Mouse (Mus musculus): ENCODE measurements at regions not wholly inside any gene's neighbourhood (a gene's known extent, or its start where the extent isn't known, plus 50 kb on each side); places are given as distances from the start of the nearest gene placed in this dataset.

DNA sequence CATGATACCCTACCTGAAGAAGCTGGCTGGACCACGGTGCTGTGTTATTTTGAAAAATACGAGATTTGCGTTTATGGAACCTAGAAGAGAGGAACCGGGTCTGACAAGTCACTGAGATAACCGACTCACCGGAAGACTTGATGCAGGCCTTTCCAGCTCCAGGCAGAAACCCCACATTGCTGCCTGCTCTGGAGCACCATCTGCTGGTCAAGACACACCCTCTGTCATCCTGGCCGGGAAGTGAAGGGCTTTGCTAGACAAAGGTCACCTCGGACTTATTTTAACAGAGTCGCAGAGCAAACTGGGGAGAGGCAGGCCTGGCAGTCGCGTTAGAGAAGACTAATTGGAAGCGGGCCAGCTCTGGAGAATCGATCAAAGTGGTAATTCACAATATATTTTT, 497.4 kb upstream of the Pkn2 start:
- ATAC-seq (ENCODE audit: borderline replicate concordance, extremely low read depth, low FRiP score, low TSS enrichment), result peak; percentile 82; the same call in 1 of the 2 replicates

DNA sequence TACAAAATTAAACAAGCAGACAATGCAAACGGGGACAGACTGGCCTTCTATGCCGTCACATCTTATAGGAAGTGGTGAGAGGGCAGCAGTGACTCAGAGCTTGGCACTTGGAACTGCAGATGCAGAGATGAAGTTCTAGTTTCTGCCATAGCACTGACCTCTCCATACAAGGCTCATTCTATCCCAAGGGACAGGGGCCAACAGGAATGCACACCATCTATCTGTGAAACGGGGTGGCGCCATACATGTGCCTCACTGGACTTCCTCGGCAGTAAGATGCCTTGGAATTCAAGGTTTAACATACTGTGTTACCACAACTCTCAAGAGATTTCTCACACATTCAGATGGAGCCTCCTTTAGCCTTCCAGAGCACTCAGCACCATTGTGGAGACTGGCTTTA, 495.6 kb upstream of the Pkn2 start:
- peaks cover 4% of the 10 kb centered on the region; the same call in 1 of the 2 replicates for H3K4me1 ChIP-seq
- H3K9ac ChIP-seq, result no peak overlapping the region
- H3K4me3 ChIP-seq, result no peak overlapping the region
- WGBS, result 87% methylated on average over 5 of the region's 5 CpGs
- H3K9me3 ChIP-seq, result no peaks in the 10 kb centered on the region
- no peak overlapping the region for H3K4me2 ChIP-seq
- H3K27me3 ChIP-seq, result no peaks in the 10 kb centered on the region
- no peaks in the 10 kb centered on the region for H3K36me3 ChIP-seq
- no peak overlapping the region for H3K27ac ChIP-seq
- no peak for ATAC-seq (ENCODE audit: borderline replicate concordance, extremely low read depth, low FRiP score, low TSS enrichment)

More for the DNA sequence above, 497.4 kb upstream of the Pkn2 start:
- H3K4me1 ChIP-seq, result no peaks in the 10 kb centered on the region
- H3K4me3 ChIP-seq, result no peak overlapping the region
- H3K9ac ChIP-seq, result no peak overlapping the region
- no peak overlapping the region for H3K4me2 ChIP-seq
- H3K36me3 ChIP-seq, result no peaks in the 10 kb centered on the region
- WGBS, result 6% methylated on average over 13 of the region's 13 CpGs
- no peaks in the 10 kb centered on the region for H3K27me3 ChIP-seq
- no peaks in the 10 kb centered on the region for H3K9me3 ChIP-seq
- no peak overlapping the region for H3K27ac ChIP-seq

DNA sequence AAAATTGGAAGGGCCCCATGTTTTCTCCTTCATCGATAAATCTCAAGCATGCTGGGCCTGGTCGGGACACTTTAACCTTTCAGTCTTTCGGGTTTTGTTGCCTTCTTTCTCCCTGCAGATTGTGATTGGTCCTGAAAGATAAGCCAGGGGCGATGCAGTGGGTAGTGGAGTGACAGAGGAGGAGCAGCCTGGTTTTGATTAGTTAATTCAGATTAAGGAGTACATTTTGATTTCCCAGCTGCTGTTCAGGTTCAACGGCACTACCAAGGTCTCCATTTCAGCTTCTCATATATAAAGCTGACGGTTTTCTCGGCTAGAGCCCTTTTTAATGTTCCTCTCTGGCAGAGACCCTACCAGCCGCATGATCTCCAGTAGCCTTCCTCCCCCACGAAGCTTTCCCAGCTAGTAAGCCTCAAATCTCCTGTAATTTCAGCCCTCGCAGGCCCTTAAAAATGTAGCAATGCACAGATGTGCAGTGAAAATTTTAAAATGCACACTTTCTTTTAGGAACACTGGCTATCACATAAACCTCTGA, 493.8 kb upstream of the Pkn2 start:
- H3K27me3 ChIP-seq, result no peaks in the 10 kb centered on the region
- peaks cover 4% of the 10 kb centered on the region; the same call in 1 of the 2 replicates for H3K4me1 ChIP-seq
- 48% methylated on average over 10 of the region's 10 CpGs for WGBS
- H3K36me3 ChIP-seq, result no peaks in the 10 kb centered on the region
- ATAC-seq (ENCODE audit: borderline replicate concordance, extremely low read depth, low FRiP score, low TSS enrichment), result no peak
- H3K4me2 ChIP-seq, result no peak overlapping the region
- H3K9ac ChIP-seq, result no peak overlapping the region
- H3K4me3 ChIP-seq, result no peak overlapping the region
- H3K9me3 ChIP-seq, result no peaks in the 10 kb centered on the region
- H3K27ac ChIP-seq, result no peak overlapping the region

DNA sequence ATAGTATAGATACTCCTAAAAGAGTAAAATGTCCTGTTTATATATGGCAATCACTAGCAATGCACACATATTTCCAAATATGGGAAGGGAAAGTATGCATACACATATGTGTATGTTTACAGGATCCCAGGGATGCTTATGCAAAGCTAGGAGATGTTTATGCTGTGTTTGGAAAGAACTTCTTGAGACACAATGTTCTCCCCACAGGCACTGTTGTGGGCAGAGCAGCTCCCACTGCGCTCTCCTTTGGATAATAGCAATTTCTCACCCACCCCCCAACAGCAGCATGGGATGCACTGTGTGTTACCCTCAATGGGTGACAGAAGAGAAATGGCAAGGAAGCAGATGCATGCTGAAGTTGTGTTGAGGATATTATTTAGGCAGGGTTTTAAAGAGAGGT, 491.7 kb upstream of the Pkn2 start:
- Histone ChIP-seq H3K27ac (0 out of 2 replicates have a peak overlapping the region, but pooled peaks have one; percentile 15), H3K4me3 (no peak overlapping the region), H3K36me3 (no peaks in the 10 kb centered on the region), H3K4me1 (peaks cover 4% of the 10 kb centered on the region; the same call in 1 of the 2 replicates), H3K4me2 (no peak overlapping the region), H3K9ac (no peak overlapping the region), H3K27me3 (no peaks in the 10 kb centered on the region), H3K9me3 (no peaks in the 10 kb centered on the region)
- peak; percentile 84; the same call in 1 of the 2 replicates for ATAC-seq (ENCODE audit: borderline replicate concordance, extremely low read depth, low FRiP score, low TSS enrichment)
- 68% methylated on average over 1 of the region's 1 CpGs for WGBS

DNA sequence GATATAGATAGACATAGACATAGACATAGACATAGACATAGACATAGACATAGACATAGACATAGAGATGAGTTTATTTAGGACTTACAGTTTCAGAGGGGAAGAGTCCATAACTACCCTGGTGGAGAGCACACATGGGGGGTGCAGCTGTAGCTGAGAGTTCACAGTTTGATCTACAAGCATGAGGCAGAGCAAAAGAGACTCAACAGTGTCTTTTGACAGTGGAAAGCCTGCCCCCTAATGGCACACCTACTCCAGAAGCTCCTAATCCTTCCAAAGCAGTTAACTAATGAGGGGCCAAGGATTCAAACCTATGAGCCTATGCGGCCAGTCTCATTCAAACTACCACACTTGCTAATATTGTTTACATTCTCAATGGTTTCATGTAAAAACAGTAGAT, 487.2 kb upstream of the Pkn2 start:
- ATAC-seq (ENCODE audit: borderline replicate concordance, extremely low read depth, low FRiP score, low TSS enrichment), result no peak
- Histone ChIP-seq H3K4me3 (no peak overlapping the region), H3K4me2 (no peak overlapping the region), H3K9ac (no peak overlapping the region), H3K9me3 (no peaks in the 10 kb centered on the region), H3K27ac (no peak overlapping the region), H3K4me1 (peaks cover 4% of the 10 kb centered on the region; the same call in 1 of the 2 replicates), H3K27me3 (no peaks in the 10 kb centered on the region), H3K36me3 (no peaks in the 10 kb centered on the region)
- WGBS, result 86% methylated on average over 1 of the region's 1 CpGs

DNA sequence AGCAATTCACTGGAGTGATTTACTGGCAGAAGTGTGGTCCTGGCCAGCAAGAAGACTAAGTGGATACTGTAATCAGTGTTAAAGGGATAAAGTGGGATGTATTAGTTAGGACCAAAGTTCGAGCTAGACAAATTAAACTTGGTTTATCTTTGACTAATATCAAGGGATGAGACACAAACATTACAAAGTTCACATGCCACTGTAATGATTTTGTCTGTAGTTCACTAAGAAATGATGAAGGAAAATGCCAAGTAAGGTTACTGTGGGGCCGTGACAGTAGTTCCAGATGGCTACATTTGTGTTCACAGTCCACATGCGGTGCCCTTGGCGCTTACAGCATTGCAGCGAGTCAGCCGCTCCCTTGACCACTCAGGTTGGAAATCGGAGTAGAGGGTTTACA, 458.2 kb upstream of the Pkn2 start:
- Histone ChIP-seq H3K9me3 (no peaks in the 10 kb centered on the region), H3K4me1 (no peaks in the 10 kb centered on the region), H3K36me3 (no peaks in the 10 kb centered on the region), H3K27ac (no peak overlapping the region), H3K27me3 (no peaks in the 10 kb centered on the region), H3K4me2 (no peak overlapping the region), H3K4me3 (no peak overlapping the region), H3K9ac (no peak overlapping the region)
- 90% methylated on average over 7 of the region's 7 CpGs for WGBS
- ATAC-seq (ENCODE audit: borderline replicate concordance, extremely low read depth, low FRiP score, low TSS enrichment), result no peak

DNA sequence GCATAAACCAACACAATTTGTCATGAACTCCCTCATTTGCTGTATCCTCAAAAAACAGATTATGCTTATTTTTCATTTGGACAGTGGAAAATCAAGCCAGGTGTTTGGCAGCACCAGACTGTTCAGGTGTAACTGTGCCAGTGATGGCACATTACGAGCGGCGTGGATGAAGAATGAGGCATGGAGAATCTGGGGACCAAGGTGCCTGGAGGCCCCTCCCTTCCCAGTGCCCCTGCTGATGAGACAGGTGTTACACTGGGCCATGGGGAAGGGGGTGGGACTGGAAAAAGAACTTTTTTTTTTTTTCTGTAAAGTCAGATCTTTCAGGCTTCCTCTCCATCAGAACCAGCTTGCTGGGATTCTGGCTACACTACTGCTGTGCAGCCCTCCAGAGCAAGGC, 451.5 kb upstream of the Pkn2 start:
- Histone ChIP-seq H3K36me3 (no peaks in the 10 kb centered on the region), H3K4me3 (no peak overlapping the region), H3K4me2 (no peak overlapping the region), H3K27me3 (no peaks in the 10 kb centered on the region), H3K27ac (no peak overlapping the region), H3K9me3 (no peaks in the 10 kb centered on the region), H3K4me1 (peaks cover under 1% of the 10 kb centered on the region; the same call in 1 of the 2 replicates), H3K9ac (no peak overlapping the region)
- 91% methylated on average over 3 of the region's 3 CpGs for WGBS
- ATAC-seq (ENCODE audit: borderline replicate concordance, extremely low read depth, low FRiP score, low TSS enrichment), result no peak

DNA sequence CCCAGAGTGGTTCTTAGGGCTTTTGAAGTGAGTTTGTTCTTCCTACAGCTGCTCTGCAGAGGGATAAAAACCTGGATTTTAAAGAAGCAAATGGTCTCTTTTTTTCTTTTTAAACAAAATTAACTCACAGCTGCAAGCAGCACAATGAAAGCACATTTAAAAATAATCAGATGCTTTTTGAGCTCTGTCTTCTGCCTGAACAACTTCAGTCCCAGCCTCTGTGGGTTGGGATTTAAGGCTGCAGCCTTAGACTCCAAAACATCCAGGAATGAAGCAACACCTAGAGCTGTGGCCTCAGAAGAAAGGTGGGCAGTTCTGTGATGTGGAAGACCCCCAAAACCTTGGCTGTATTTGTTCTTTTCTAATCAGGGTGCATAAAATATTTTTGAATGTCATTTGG, 446.7 kb upstream of the Pkn2 start:
- no peak overlapping the region for H3K9ac ChIP-seq
- ATAC-seq (ENCODE audit: borderline replicate concordance, extremely low read depth, low FRiP score, low TSS enrichment), result no peak
- no peaks in the 10 kb centered on the region for H3K36me3 ChIP-seq
- no peak overlapping the region for H3K27ac ChIP-seq
- H3K4me1 ChIP-seq, result peaks cover 7% of the 10 kb centered on the region; the same call in 1 of the 2 replicates
- no peak overlapping the region for H3K4me2 ChIP-seq
- no peaks in the 10 kb centered on the region for H3K9me3 ChIP-seq
- H3K27me3 ChIP-seq, result no peaks in the 10 kb centered on the region
- H3K4me3 ChIP-seq, result no peak overlapping the region

DNA sequence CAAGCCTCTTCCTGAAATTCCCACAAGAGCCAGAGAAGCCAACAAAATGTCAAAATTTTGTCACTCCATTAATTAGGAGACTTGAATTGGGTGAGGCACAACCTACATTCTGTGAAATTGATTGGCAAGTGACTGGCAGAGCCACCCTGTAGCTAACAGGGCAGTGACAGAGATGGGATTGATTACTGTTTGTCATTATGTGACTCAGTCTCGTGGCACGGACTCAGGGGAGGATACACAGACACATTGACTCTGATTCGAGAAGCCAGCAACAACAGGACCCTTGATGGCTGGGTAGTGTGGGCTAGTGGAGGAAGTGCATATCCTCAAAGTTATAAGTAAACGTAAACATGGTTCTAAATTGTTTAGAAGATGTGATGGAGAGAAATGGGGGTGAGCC, 445.8 kb upstream of the Pkn2 start:
- peaks cover 7% of the 10 kb centered on the region; the same call in 1 of the 2 replicates for H3K4me1 ChIP-seq
- H3K4me2 ChIP-seq, result no peak overlapping the region
- no peaks in the 10 kb centered on the region for H3K27me3 ChIP-seq
- no peaks in the 10 kb centered on the region for H3K36me3 ChIP-seq
- H3K9ac ChIP-seq, result no peak overlapping the region
- WGBS, result 19% methylated on average over 4 of the region's 4 CpGs
- H3K27ac ChIP-seq, result no peak overlapping the region
- H3K4me3 ChIP-seq, result no peak overlapping the region
- no peak for ATAC-seq (ENCODE audit: borderline replicate concordance, extremely low read depth, low FRiP score, low TSS enrichment)
- no peaks in the 10 kb centered on the region for H3K9me3 ChIP-seq

DNA sequence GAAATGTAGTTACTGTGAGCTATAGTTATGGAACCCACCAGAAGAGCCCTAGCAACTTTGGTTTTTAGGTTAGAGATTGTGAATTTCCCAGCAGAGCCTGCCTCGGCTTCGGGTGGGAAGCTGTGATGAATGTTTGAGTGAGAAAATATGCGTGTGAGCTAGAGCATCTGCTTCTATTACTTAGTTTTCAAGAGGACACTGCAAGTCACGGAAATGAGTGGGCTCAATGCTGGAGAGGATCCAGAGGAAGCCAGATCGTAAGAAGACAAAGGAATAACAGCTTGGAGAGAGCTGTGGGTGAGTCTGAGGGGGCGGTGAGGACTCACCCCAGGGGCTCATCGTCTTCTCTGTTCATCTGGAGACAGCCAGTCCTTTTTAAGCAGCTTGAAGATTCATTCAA, 434.7 kb upstream of the Pkn2 start:
- ATAC-seq (ENCODE audit: borderline replicate concordance, extremely low read depth, low FRiP score, low TSS enrichment), result no peak
- Histone ChIP-seq H3K9ac (no peak overlapping the region), H3K27ac (0 out of 2 replicates have a peak overlapping the region, but pooled peaks have one; percentile 6), H3K36me3 (no peaks in the 10 kb centered on the region), H3K4me2 (no peak overlapping the region), H3K4me3 (no peak overlapping the region), H3K27me3 (no peaks in the 10 kb centered on the region), H3K4me1 (0 out of 2 replicates have a peak, but pooled peaks cover 4% of the 10 kb centered on the region), H3K9me3 (no peaks in the 10 kb centered on the region)
- WGBS, result 46% methylated on average over 7 of the region's 7 CpGs

DNA sequence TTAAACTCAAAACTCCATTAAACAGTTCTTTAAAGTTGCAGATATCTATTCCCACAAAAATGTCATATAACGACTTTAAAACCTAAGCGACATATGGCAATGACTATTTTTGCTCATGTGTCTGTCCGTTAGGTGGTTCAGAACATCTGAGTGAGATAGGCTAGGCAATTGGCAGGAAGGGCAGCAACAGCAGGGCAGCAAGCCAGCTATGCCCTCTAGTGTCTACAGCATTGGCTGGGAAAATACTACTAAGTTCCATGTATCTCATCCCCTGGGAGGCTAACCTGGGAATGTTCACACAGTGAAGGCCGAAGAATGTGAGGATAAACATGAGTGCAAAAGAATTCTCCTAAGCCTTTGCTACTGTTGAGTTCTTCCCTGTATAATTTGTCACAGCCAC, 410.0 kb upstream of the Pkn2 start:
- 77% methylated on average over 4 of the region's 4 CpGs for WGBS
- Histone ChIP-seq H3K9ac (no peak overlapping the region), H3K4me2 (no peak overlapping the region), H3K4me3 (no peak overlapping the region), H3K36me3 (no peaks in the 10 kb centered on the region), H3K27me3 (no peaks in the 10 kb centered on the region), H3K4me1 (no peaks in the 10 kb centered on the region), H3K9me3 (no peaks in the 10 kb centered on the region), H3K27ac (no peak overlapping the region)
- no peak for ATAC-seq (ENCODE audit: borderline replicate concordance, extremely low read depth, low FRiP score, low TSS enrichment)

DNA sequence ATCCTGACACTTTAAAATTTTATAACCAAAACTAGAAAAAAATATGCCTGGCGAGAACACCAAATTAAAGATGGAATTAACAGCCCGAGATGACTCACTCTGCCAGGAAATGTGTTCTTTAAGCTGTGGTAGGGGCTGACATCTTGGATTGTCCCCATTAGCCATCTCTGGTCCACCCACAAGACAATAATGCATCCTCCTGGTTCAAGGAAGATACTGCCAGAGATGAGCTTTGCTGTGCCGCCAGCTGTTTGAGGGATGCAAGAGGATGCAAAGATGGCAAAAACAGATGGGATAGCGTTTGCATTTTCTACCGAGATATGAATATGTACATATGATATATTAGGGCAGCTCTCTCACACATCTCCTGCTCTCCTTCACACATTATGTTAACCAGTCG, 382.3 kb upstream of the Pkn2 start:
- Histone ChIP-seq H3K27ac (no peak overlapping the region), H3K4me3 (no peak overlapping the region), H3K4me1 (no peaks in the 10 kb centered on the region), H3K9ac (no peak overlapping the region), H3K36me3 (no peaks in the 10 kb centered on the region), H3K4me2 (no peak overlapping the region), H3K27me3 (no peaks in the 10 kb centered on the region), H3K9me3 (no peaks in the 10 kb centered on the region)
- 81% methylated on average over 6 of the region's 6 CpGs for WGBS
- no peak for ATAC-seq (ENCODE audit: borderline replicate concordance, extremely low read depth, low FRiP score, low TSS enrichment)

DNA sequence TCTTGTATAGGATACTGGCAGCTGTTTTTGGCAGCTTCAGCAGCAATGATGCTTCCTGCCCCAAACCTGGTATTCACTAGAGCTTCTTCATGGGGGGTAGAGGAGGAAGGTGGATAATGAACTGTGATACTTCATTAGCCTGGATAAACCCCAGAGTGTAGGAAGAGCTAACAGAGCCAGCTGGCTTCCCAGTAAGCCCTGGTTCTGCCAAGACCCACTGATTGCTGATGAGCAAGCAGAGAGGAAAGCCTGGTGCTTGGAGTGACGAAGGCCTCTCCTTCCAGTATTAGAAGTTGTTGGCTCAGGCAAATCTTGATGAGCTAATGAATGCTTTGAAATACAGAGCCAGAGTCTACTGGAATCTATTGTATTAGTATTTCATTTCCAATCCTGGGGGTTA, 370.8 kb upstream of the Pkn2 start:
- H3K27ac ChIP-seq, result no peak overlapping the region
- no peak overlapping the region for H3K4me2 ChIP-seq
- no peak overlapping the region for H3K4me3 ChIP-seq
- no peak for ATAC-seq (ENCODE audit: borderline replicate concordance, extremely low read depth, low FRiP score, low TSS enrichment)
- H3K9ac ChIP-seq, result no peak overlapping the region
- H3K9me3 ChIP-seq, result no peaks in the 10 kb centered on the region
- H3K27me3 ChIP-seq, result no peaks in the 10 kb centered on the region
- WGBS, result 67% methylated on average over 1 of the region's 1 CpGs
- no peaks in the 10 kb centered on the region for H3K4me1 ChIP-seq
- no peaks in the 10 kb centered on the region for H3K36me3 ChIP-seq
